Mouse (Mus musculus): ENCODE measurements at regions not wholly inside any gene's neighbourhood (a gene's known extent, or its start where the extent isn't known, plus 50 kb on each side); places are given as distances from the start of the nearest gene placed in this dataset.

DNA sequence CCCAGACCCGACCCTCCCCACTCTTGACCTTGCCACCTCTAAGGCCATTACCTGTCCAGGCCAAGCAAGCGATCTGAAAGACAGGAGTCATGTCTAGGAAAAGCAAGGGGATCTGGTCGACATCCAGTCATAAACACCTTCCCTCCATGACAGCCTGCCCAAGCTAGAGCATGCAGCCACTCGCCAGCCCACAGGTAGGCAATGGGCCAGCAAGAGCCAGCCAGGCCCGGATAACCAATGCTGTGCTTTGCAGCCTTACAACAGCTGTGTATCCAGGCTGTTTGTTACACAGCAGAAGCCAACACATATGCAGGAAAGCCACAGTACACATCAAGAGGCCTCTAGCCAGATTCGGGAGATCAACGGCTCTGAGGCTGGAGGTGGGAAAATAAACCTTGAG is 57.3 kb upstream of the A430005L14Rik start:
- no peak overlapping the region for H3K27ac ChIP-seq
- WGBS (ENCODE audit: insufficient replicate concordance) = 45% methylated on average over 7 of the region's 7 CpGs

DNA sequence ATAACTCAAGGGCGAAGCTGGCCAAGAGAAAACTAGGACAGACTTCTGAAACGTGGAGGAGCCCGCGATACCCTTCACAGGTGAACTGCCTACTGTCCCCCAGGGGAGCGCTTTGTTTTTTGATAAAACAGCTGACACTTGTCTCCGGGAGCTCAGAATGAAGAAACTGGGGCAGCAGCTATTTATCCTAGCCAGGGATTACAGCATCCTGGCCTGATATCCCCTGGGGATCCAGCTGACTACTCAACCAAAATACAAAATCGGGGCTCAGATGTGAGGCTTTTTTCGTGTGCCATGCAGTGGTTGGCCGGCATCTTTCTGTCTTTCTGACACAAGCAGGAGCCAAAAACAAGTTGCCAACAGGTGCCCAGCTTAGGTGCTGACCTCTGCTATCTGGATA is 52.0 kb upstream of the A430005L14Rik start:
- 72% methylated on average over 9 of the region's 9 CpGs for WGBS (ENCODE audit: insufficient replicate concordance)
- Histone ChIP-seq H3K27ac (no peak overlapping the region), H3K4me2 (ENCODE audit: low read depth) (no peak overlapping the region), H3K27me3 (ENCODE audit: control insufficient read depth, insufficient read depth, low read length) (no peaks in the 10 kb centered on the region), H3K9me3 (ENCODE audit: control insufficient read depth, low read length) (no peaks in the 10 kb centered on the region), H3K36me3 (replicated peaks; ENCODE audit: control insufficient read depth, insufficient read depth, low read depth) (no peaks in the 10 kb centered on the region), H3K9ac (replicated peaks) (no peak overlapping the region), H3K4me3 (ENCODE audit: insufficient read depth in 1 of 2, low read depth in 2 of 2, low read length in 2 of 2) (no peak overlapping the region), H3K4me1 (replicated peaks; ENCODE audit: control insufficient read depth in 2 of 2, insufficient read depth in 2 of 2, low read length in 1 of 2) (no peaks in the 10 kb centered on the region)
- TF ChIP-seq EP300 (IDR thresholded peaks at IDR 0.05; ENCODE audit: low read depth) (no peak), CTCF (IDR thresholded peaks at IDR 0.05; ENCODE audit: low read depth) (no peak)
- ATAC-seq (ENCODE audit: insufficient read depth) (no peak), DNase-seq (ENCODE audit: low read depth in 3 of 3, low spot score in 3 of 3) (no peak)

More for the DNA sequence above, 57.3 kb upstream of the A430005L14Rik start:
- ATAC-seq (ENCODE audit: insufficient read depth) (no peak), DNase-seq (ENCODE audit: low read depth in 3 of 3, low spot score in 3 of 3) (no peak)
- Histone ChIP-seq H3K4me1 (replicated peaks; ENCODE audit: control insufficient read depth in 2 of 2, insufficient read depth in 2 of 2, low read length in 1 of 2) (no peaks in the 10 kb centered on the region), H3K4me2 (ENCODE audit: low read depth) (no peak overlapping the region), H3K27me3 (ENCODE audit: control insufficient read depth, insufficient read depth, low read length) (no peaks in the 10 kb centered on the region), H3K9ac (replicated peaks) (no peak overlapping the region), H3K4me3 (ENCODE audit: insufficient read depth in 1 of 2, low read depth in 2 of 2, low read length in 2 of 2) (no peak overlapping the region), H3K9me3 (ENCODE audit: control insufficient read depth, low read length) (no peaks in the 10 kb centered on the region), H3K36me3 (replicated peaks; ENCODE audit: control insufficient read depth, insufficient read depth, low read depth) (no peaks in the 10 kb centered on the region)
- TF ChIP-seq CTCF (IDR thresholded peaks at IDR 0.05; ENCODE audit: low read depth) (no peak), EP300 (IDR thresholded peaks at IDR 0.05; ENCODE audit: low read depth) (no peak)

GRCm38 (mm10) chr4:153905511-153905910 is 51.5 kb upstream of the A430005L14Rik start:
- Histone ChIP-seq H3K4me2 (ENCODE audit: low read depth) (no peak overlapping the region), H3K4me1 (replicated peaks; ENCODE audit: control insufficient read depth in 2 of 2, insufficient read depth in 2 of 2, low read length in 1 of 2) (no peaks in the 10 kb centered on the region), H3K4me3 (ENCODE audit: insufficient read depth in 1 of 2, low read depth in 2 of 2, low read length in 2 of 2) (no peak overlapping the region), H3K9me3 (ENCODE audit: control insufficient read depth, low read length) (no peaks in the 10 kb centered on the region), H3K27ac (no peak overlapping the region), H3K9ac (replicated peaks) (no peak overlapping the region), H3K36me3 (replicated peaks; ENCODE audit: control insufficient read depth, insufficient read depth, low read depth) (no peaks in the 10 kb centered on the region), H3K27me3 (ENCODE audit: control insufficient read depth, insufficient read depth, low read length) (no peaks in the 10 kb centered on the region)
- no peak for DNase-seq (ENCODE audit: low read depth in 3 of 3, low spot score in 3 of 3)
- TF ChIP-seq EP300 (IDR thresholded peaks at IDR 0.05; ENCODE audit: low read depth) (no peak), CTCF (IDR thresholded peaks at IDR 0.05; ENCODE audit: low read depth) (no peak)
- 34% methylated on average over 7 of the region's 7 CpGs for WGBS (ENCODE audit: insufficient replicate concordance)
- no peak for ATAC-seq (ENCODE audit: insufficient read depth)
